Mouse (Mus musculus): ENCODE data around the gene Hinfp. TPM values are rescaled to one million over a fixed set of nuclear protein-coding genes. Genes with fewer than 3 reads are reported as not detected.

The Hinfp gene
- polyA plus RNA-seq, 1 experiment from 2014 or later: 6.3 TPM

- H3K9ac ChIP-seq (replicated peaks): no peak overlapping the region
- H3K4me3 ChIP-seq (ENCODE audit: low read depth, low read length): no peak overlapping the region
- no peaks in the 10 kb centered on the region; the same call in 1 of the 2 replicates for H3K4me1 ChIP-seq (ENCODE audit: insufficient read depth)
- no peak for DNase-seq
- no peaks in the 10 kb centered on the region for H3K27me3 ChIP-seq (ENCODE audit: insufficient read depth, low read length)
- H3K36me3 ChIP-seq (replicated peaks; ENCODE audit: insufficient read depth, low read length): no peaks in the 10 kb centered on the region
- TF ChIP-seq EP300 (IDR thresholded peaks at IDR 0.05; ENCODE audit: low read depth) (no peak), CTCF (IDR thresholded peaks at IDR 0.05; ENCODE audit: low read depth) (no peak)
- H3K9me3 ChIP-seq (ENCODE audit: low read length): no peaks in the 10 kb centered on the region
- 53% methylated on average over 2 of the region's 2 CpGs for WGBS (ENCODE audit: insufficient replicate concordance)
- no peak overlapping the region for H3K4me2 ChIP-seq (ENCODE audit: low read depth, low read length)
- no peak for ATAC-seq
- H3K27ac ChIP-seq (ENCODE audit: low read depth): no peak overlapping the region
Observed at GRCm38 (mm10) chr9:44243621-44244020, 61.9 kb downstream of the Hinfp start.

Small RNA genes lying within 50 kb of the gene (microRNA-seq; reads per million reads assigned to microRNA genes)
- gene Gm44335: not detected

Other genes starting within 250 kb of the Hinfp start
- gene Usp2, start 238.7 kb downstream of the Hinfp start, polyA plus RNA-seq (2015; fragmentation: Nextera tagmentation; extraction: Ambion mirVana): 2.9 and 3.8 TPM in 2 replicates
- gene Mfrp, start 203.9 kb downstream of the Hinfp start, polyA plus RNA-seq (2015; fragmentation: Nextera tagmentation; extraction: Ambion mirVana): not detected in 2 replicates
- 1.0 and 1.3 TPM in 2 replicates for gene C1qtnf5, start 198.4 kb downstream of the Hinfp start, polyA plus RNA-seq (2015; fragmentation: Nextera tagmentation; extraction: Ambion mirVana)
- not detected in 2 replicates for gene Gm49380, start 192.2 kb downstream of the Hinfp start, polyA plus RNA-seq (2015; fragmentation: Nextera tagmentation; extraction: Ambion mirVana)
- 17.9 and 18.8 TPM in 2 replicates for gene Rnf26, start 192.2 kb downstream of the Hinfp start, polyA plus RNA-seq (2015; fragmentation: Nextera tagmentation; extraction: Ambion mirVana)
- 4.2 and 4.5 TPM in 2 replicates for gene Mcam, start 171.2 kb downstream of the Hinfp start, polyA plus RNA-seq (2015; fragmentation: Nextera tagmentation; extraction: Ambion mirVana)
- 3.1 and 4.0 TPM in 2 replicates for gene Cbl, start 71.6 kb downstream of the Hinfp start, polyA plus RNA-seq (2015; fragmentation: Nextera tagmentation; extraction: Ambion mirVana)
- not detected in 2 replicates for gene Ccdc153, start 65.0 kb downstream of the Hinfp start, polyA plus RNA-seq (2015; fragmentation: Nextera tagmentation; extraction: Ambion mirVana)
- 0.08 TPM in 1 of 2 replicates, not detected in the other for gene Pdzd3, start 54.2 kb downstream of the Hinfp start, polyA plus RNA-seq (2015; fragmentation: Nextera tagmentation; extraction: Ambion mirVana)
- gene Nlrx1, start 37.1 kb downstream of the Hinfp start, polyA plus RNA-seq (2015; fragmentation: Nextera tagmentation; extraction: Ambion mirVana): 4.6 and 5.6 TPM in 2 replicates
- gene Abcg4, start 17.1 kb downstream of the Hinfp start, polyA plus RNA-seq (2015; fragmentation: Nextera tagmentation; extraction: Ambion mirVana): 4.2 TPM in 2 replicates
- gene C2cd2l, start 14.6 kb upstream of the Hinfp start, polyA plus RNA-seq (2015; fragmentation: Nextera tagmentation; extraction: Ambion mirVana): 10.1 and 11.4 TPM in 2 replicates
- gene Dpagt1, start 20.3 kb upstream of the Hinfp start, polyA plus RNA-seq (2015; fragmentation: Nextera tagmentation; extraction: Ambion mirVana): 19.0 and 19.4 TPM in 2 replicates
- 152 and 164 TPM in 2 replicates for gene H2afx, start 29.0 kb upstream of the Hinfp start, polyA plus RNA-seq (2015; fragmentation: Nextera tagmentation; extraction: Ambion mirVana)
- gene Hmbs, start 38.6 kb upstream of the Hinfp start, polyA plus RNA-seq (2015; fragmentation: Nextera tagmentation; extraction: Ambion mirVana): 517 and 539 TPM in 2 replicates
- 12.1 and 13.3 TPM in 2 replicates for gene Vps11, start 56.0 kb upstream of the Hinfp start, polyA plus RNA-seq (2015; fragmentation: Nextera tagmentation; extraction: Ambion mirVana)
- gene Hyou1, start 73.8 kb upstream of the Hinfp start, polyA plus RNA-seq (2015; fragmentation: Nextera tagmentation; extraction: Ambion mirVana): 5.2 and 6.6 TPM in 2 replicates
- gene Slc37a4, start 91.2 kb upstream of the Hinfp start, polyA plus RNA-seq (2015; fragmentation: Nextera tagmentation; extraction: Ambion mirVana): 178 and 188 TPM in 2 replicates
- gene Rps25, start 101.5 kb upstream of the Hinfp start, polyA plus RNA-seq (2015; fragmentation: Nextera tagmentation; extraction: Ambion mirVana): 1,409 and 1,489 TPM in 2 replicates
- gene Trappc4, start 101.9 kb upstream of the Hinfp start, polyA plus RNA-seq (2015; fragmentation: Nextera tagmentation; extraction: Ambion mirVana): 48.0 and 50.4 TPM in 2 replicates
- 11.8 and 12.5 TPM in 2 replicates for gene Ccdc84, start 112.9 kb upstream of the Hinfp start, polyA plus RNA-seq (2015; fragmentation: Nextera tagmentation; extraction: Ambion mirVana)
- gene Foxr1, start 135.5 kb upstream of the Hinfp start, polyA plus RNA-seq (2015; fragmentation: Nextera tagmentation; extraction: Ambion mirVana): not detected in 2 replicates
- gene Upk2, start 149.3 kb upstream of the Hinfp start, polyA plus RNA-seq (2015; fragmentation: Nextera tagmentation; extraction: Ambion mirVana): not detected in 2 replicates
- 2.0 and 2.2 TPM in 2 replicates for gene Bcl9l, start 177.2 kb upstream of the Hinfp start, polyA plus RNA-seq (2015; fragmentation: Nextera tagmentation; extraction: Ambion mirVana)

All from liver, postnatal 0 days (tissue).